Mouse (Mus musculus) megakaryocyte, embryonic 14.5 days (primary cell): Measurements from ENCODE around the gene Olfr1126. TPM values are rescaled to one million over a fixed set of nuclear protein-coding genes. Genes with fewer than 3 reads are reported as not detected.
"Not testable (repeated sequence)": the region's sequence is repeated elsewhere in the genome, so short reads cannot be mapped to it uniquely, and the experiment has no call there.

ENCODE experiments used
- H3K27me3 ChIP-seq: replicated peaks from 2 replicates; pipeline ENCODE3; 2012; ENCODE audit warnings: inconsistent platforms
- H3K36me3 ChIP-seq: replicated peaks from 2 replicates; pipeline ENCODE3; 2012; ENCODE audit warnings: low read length, inconsistent platforms, mixed read lengths
- H3K4me1 ChIP-seq: 2 replicates; pipeline ENCODE4 v1.6.1; 2012; ENCODE audit warnings: inconsistent platforms
- H3K4me3 ChIP-seq: replicated peaks from 2 replicates; pipeline ENCODE3; 2012; ENCODE audit warnings: moderate library complexity, mild to moderate bottlenecking, inconsistent platforms
- H3K9me3 ChIP-seq: 2 replicates; pipeline ENCODE4 v1.6.1; 2012; ENCODE audit warnings: inconsistent platforms
- FLI1 ChIP-seq: IDR thresholded peaks from 2 replicates; pipeline ENCODE4 v1.6.1; 2012; ENCODE audit warnings: low read length, inconsistent platforms, mixed read lengths
- GATA1 ChIP-seq: IDR thresholded peaks from 3 replicates; pipeline ENCODE4 v1.6.1; 2012; ENCODE audit warnings: mixed read lengths, low read length, inconsistent platforms, borderline replicate concordance
- polyA plus RNA-seq: library from polyadenylated mRNA; stranded (reverse); fragments of >175 nt; gene quantifications from 2 replicates; pipeline ENCODE4 v1.2.3, GENCODE M21; 2012; ENCODE audit warnings: low replicate concordance; ENCODE audit not compliant: insufficient read depth

The Olfr1126 gene
- not detected in 2 replicates for polyA plus RNA-seq

- Histone ChIP-seq H3K4me1 (no peaks in the 10 kb centered on the region), H3K36me3 (no peaks in the 10 kb centered on the region), H3K4me3 (no peak within 1 kb of the TSS), H3K27me3 (no peaks in the 10 kb centered on the region), H3K9me3 (no peaks in the 10 kb centered on the region)
- TF ChIP-seq FLI1 (no peak), GATA1 (no peak)
Measured at GRCm38 (mm10) chr2:87453662-87454061, at the start of gene Olfr1126. TSS of gene Olfr1126 (plus strand) at chr2:87453962.

- no peaks in the 10 kb centered on the region for H3K36me3 ChIP-seq
- H3K27me3 ChIP-seq = no peaks in the 10 kb centered on the region
- no peak within 1 kb of the TSS for H3K4me3 ChIP-seq
- H3K9me3 ChIP-seq = no peaks in the 10 kb centered on the region
- TF ChIP-seq GATA1 (no peak), FLI1 (no peak)
- H3K4me1 ChIP-seq = no peaks in the 10 kb centered on the region
Measured at GRCm38 (mm10) chr2:87416335-87416734, 37.4 kb upstream of the Olfr1126 start, which contains the start of gene Olfr1123. TSS of gene Olfr1123 (plus strand) at chr2:87416635.

- no peaks in the 10 kb centered on the region for H3K9me3 ChIP-seq
- H3K36me3 ChIP-seq = no peaks in the 10 kb centered on the region
- TF ChIP-seq FLI1 (no peak), GATA1 (no peak)
Measured at GRCm38 (mm10) chr2:87429975-87430374, 23.8 kb upstream of the Olfr1126 start, which contains the start of gene Olfr1124. TSS of gene Olfr1124 (plus strand) at chr2:87430275.

GRCm38 (mm10) chr2:87437731-87438130, 16.0 kb upstream of the Olfr1126 start:
- no peak for TF ChIP-seq GATA1
- no peak for TF ChIP-seq FLI1
- no peaks in the 10 kb centered on the region for H3K4me1 ChIP-seq
- no peak overlapping the region for H3K4me3 ChIP-seq
- H3K9me3 ChIP-seq = peaks cover 7% of the 10 kb centered on the region; the same call in 1 of the 2 replicates
- no peaks in the 10 kb centered on the region for H3K27me3 ChIP-seq
- no peaks in the 10 kb centered on the region for H3K36me3 ChIP-seq

More at GRCm38 (mm10) chr2:87429975-87430374, 23.8 kb upstream of the Olfr1126 start, which contains the start of gene Olfr1124:
- Histone ChIP-seq H3K27me3 (no peaks in the 10 kb centered on the region), H3K4me3 (no peak within 1 kb of the TSS), H3K4me1 (no peaks in the 10 kb centered on the region)

- Histone ChIP-seq H3K9me3 (0 out of 2 replicates have a peak, but pooled peaks cover 3% of the 10 kb centered on the region), H3K36me3 (no peaks in the 10 kb centered on the region), H3K27me3 (no peaks in the 10 kb centered on the region), H3K4me3 (no peak overlapping the region), H3K4me1 (no peaks in the 10 kb centered on the region)
- no peak for TF ChIP-seq FLI1
Measured at GRCm38 (mm10) chr2:87461769-87462168, 8.0 kb downstream of the Olfr1126 start.

GRCm38 (mm10) chr2:87480207-87480606, 26.4 kb downstream of the Olfr1126 start:
- Histone ChIP-seq H3K27me3 (no peaks in the 10 kb centered on the region), H3K4me1 (no peaks in the 10 kb centered on the region), H3K9me3 (peaks cover 14% of the 10 kb centered on the region; the same call in 1 of the 2 replicates), H3K4me3 (no peak overlapping the region), H3K36me3 (no peaks in the 10 kb centered on the region)
- no peak for TF ChIP-seq FLI1
- TF ChIP-seq GATA1 = no peak

GRCm38 (mm10) chr2:87481158-87481557, 27.4 kb downstream of the Olfr1126 start:
- Histone ChIP-seq H3K4me3 (no peak overlapping the region), H3K27me3 (no peaks in the 10 kb centered on the region), H3K4me1 (no peaks in the 10 kb centered on the region), H3K9me3 (peaks cover 11% of the 10 kb centered on the region; the same call in 1 of the 2 replicates), H3K36me3 (no peaks in the 10 kb centered on the region)
- TF ChIP-seq FLI1 (no peak), GATA1 (no peak)

- Histone ChIP-seq H3K27me3 (no peaks in the 10 kb centered on the region), H3K36me3 (no peaks in the 10 kb centered on the region), H3K4me1 (no peaks in the 10 kb centered on the region), H3K9me3 (peaks cover 11% of the 10 kb centered on the region; the same call in 1 of the 2 replicates), H3K4me3 (no peak overlapping the region)
- TF ChIP-seq FLI1 (no peak), GATA1 (no peak)
Measured at GRCm38 (mm10) chr2:87482276-87482675, 28.5 kb downstream of the Olfr1126 start.

- not testable (repeated sequence) for H3K9me3 ChIP-seq, H3K27me3 ChIP-seq, H3K4me3 ChIP-seq, H3K36me3 ChIP-seq, H3K4me1 ChIP-seq
Measured at GRCm38 (mm10) chr2:87496993-87497392, 43.2 kb downstream of the Olfr1126 start, which contains the start of gene Pramel7. TSS of gene Pramel7 (minus strand) at chr2:87497093.

GRCm38 (mm10) chr2:87506265-87506664, 52.5 kb downstream of the Olfr1126 start, which contains the start of gene Pramel6:
TSS of gene Pramel6 (plus strand) at chr2:87506565.
- H3K36me3 ChIP-seq = no peaks in the 10 kb centered on the region
- no peak within 1 kb of the TSS for H3K4me3 ChIP-seq
- TF ChIP-seq FLI1 = no peak
- no peak for TF ChIP-seq GATA1
- peaks cover 14% of the 10 kb centered on the region; the same call in 1 of the 2 replicates for H3K9me3 ChIP-seq
- H3K4me1 ChIP-seq = no peaks in the 10 kb centered on the region
- no peaks in the 10 kb centered on the region for H3K27me3 ChIP-seq

Other genes with a start within 250 kb of the Olfr1126 start
- not detected in 2 replicates for gene Olfr1113, start 245.0 kb upstream of the Olfr1126 start, polyA plus RNA-seq
- not detected in 2 replicates for gene Olfr1115, start 205.9 kb upstream of the Olfr1126 start, polyA plus RNA-seq
- not detected in 2 replicates for gene Olfr1116, start 186.4 kb upstream of the Olfr1126 start, polyA plus RNA-seq
- 0.43 TPM in 1 of 2 replicates, not detected in the other for gene Olfr1118, start 146.4 kb upstream of the Olfr1126 start, polyA plus RNA-seq
- gene Olfr1120, start 99.1 kb upstream of the Olfr1126 start, polyA plus RNA-seq = not detected in 2 replicates
- not detected in 2 replicates for gene Olfr1121, start 84.1 kb upstream of the Olfr1126 start, polyA plus RNA-seq
- gene Olfr1122, start 68.1 kb upstream of the Olfr1126 start, polyA plus RNA-seq = not detected in 2 replicates
- gene Olfr1123, start 37.3 kb upstream of the Olfr1126 start, polyA plus RNA-seq = not detected in 2 replicates
- not detected in 2 replicates for gene Olfr1124, start 23.7 kb upstream of the Olfr1126 start, polyA plus RNA-seq
- not detected in 2 replicates for gene Pramel7, start 43.1 kb downstream of the Olfr1126 start, polyA plus RNA-seq
- gene Pramel6, start 52.6 kb downstream of the Olfr1126 start, polyA plus RNA-seq = not detected in 2 replicates
- gene Olfr153, start 77.8 kb downstream of the Olfr1126 start, polyA plus RNA-seq = not detected in 2 replicates
- gene Olfr1128, start 91.6 kb downstream of the Olfr1126 start, polyA plus RNA-seq = not detected in 2 replicates
- not detected in 2 replicates for gene Olfr1129, start 119.9 kb downstream of the Olfr1126 start, polyA plus RNA-seq
- gene Olfr1130, start 152.2 kb downstream of the Olfr1126 start, polyA plus RNA-seq = not detected in 2 replicates
- not detected in 2 replicates for gene Olfr1131, start 173.1 kb downstream of the Olfr1126 start, polyA plus RNA-seq
- not detected in 2 replicates for gene Olfr1132, start 183.6 kb downstream of the Olfr1126 start, polyA plus RNA-seq
- gene Olfr1133, start 193.4 kb downstream of the Olfr1126 start, polyA plus RNA-seq = not detected in 2 replicates
- not detected in 2 replicates for gene Olfr1134, start 204.5 kb downstream of the Olfr1126 start, polyA plus RNA-seq
- not detected in 2 replicates for gene Olfr1135, start 219.7 kb downstream of the Olfr1126 start, polyA plus RNA-seq
- not detected in 2 replicates for gene Olfr1136, start 240.0 kb downstream of the Olfr1126 start, polyA plus RNA-seq